Mouse (Mus musculus): Measurements from ENCODE around the gene Adamts15. TPM values are rescaled to one million over a fixed set of nuclear protein-coding genes. Genes with fewer than 3 reads are reported as not detected.

Adamts15 gene
- polyA plus RNA-seq, 1 experiment from 2014 or later, result 1.6 TPM

DNA sequence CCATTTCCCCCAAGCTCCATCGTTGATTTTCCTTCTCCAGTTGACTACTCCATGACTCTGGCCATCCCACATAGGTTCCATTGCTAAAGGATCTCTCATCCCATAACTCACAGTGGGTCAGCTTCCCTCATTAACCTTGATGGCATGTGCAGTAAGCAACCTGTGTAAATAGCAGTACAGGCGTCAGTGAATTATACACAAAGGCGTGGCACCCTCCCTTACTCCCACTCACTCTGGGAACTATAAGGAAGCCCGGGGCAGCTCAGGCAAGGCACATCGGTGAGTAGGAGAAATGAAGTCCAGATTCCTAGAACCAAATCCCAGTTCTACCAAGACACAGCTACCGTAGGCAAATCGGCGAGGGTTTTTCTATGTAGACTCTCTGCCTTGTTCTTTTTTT is 72.8 kb downstream of the Adamts15 start:
- Histone ChIP-seq H3K36me3 (ENCODE audit: poor library complexity, severe bottlenecking) (no peaks in the 10 kb centered on the region), H3K4me2 (no peak overlapping the region), H3K4me1 (no peaks in the 10 kb centered on the region), H3K9me3 (replicated peaks) (no peaks in the 10 kb centered on the region), H3K4me3 (no peak overlapping the region), H3K27ac (no peak overlapping the region), H3K9ac (no peak overlapping the region), H3K27me3 (no peaks in the 10 kb centered on the region)
- 89% methylated on average over 8 of the region's 8 CpGs for WGBS
- ATAC-seq, result no peak

Other genes with a start within 250 kb of the Adamts15 start
- gene Adamts8, start 20.1 kb upstream of the Adamts15 start, polyA plus RNA-seq (2015; fragmentation: Nextera tagmentation; extraction: Ambion mirVana), result 0.40 and 0.65 TPM in 2 replicates
- gene Zbtb44, start 108.2 kb upstream of the Adamts15 start, polyA plus RNA-seq (2015; fragmentation: Nextera tagmentation; extraction: Ambion mirVana), result 4.4 and 5.1 TPM in 2 replicates
- gene St14, start 209.4 kb upstream of the Adamts15 start, polyA plus RNA-seq (2015; fragmentation: Nextera tagmentation; extraction: Ambion mirVana), result 0.09 and 0.21 TPM in 2 replicates